Mouse (Mus musculus) G1E-ER4 (cell line): ENCODE results near the gene Ptpn18. TPM values are rescaled to one million over a fixed set of nuclear protein-coding genes. Genes with fewer than 3 reads are reported as not detected.

Experiments
- GATA1 ChIP-seq: IDR thresholded peaks from one replicate; pipeline ENCODE4 v1.8.0; 2012; ENCODE audit warnings: low read length, inconsistent platforms
- polyA plus RNA-seq: library from polyadenylated mRNA; stranded (reverse); fragments of >175 nt; gene quantifications from 2 replicates; pipeline ENCODE4 v1.2.3, GENCODE M21; 2012

The Ptpn18 gene
- polyA plus RNA-seq, 1 experiment, result 70.6 TPM

GRCm38 (mm10) chr1:34487383-34487782 lies 27.8 kb downstream of the Ptpn18 start:
- TF ChIP-seq GATA1, result no peak

- TF ChIP-seq GATA1, result peak; percentile 39
These were observed 30.4 kb downstream of the Ptpn18 start for GRCm38 (mm10) chr1:34489852-34490541.

- no peak for TF ChIP-seq GATA1
These were observed 31.9 kb downstream of the Ptpn18 start for GRCm38 (mm10) chr1:34491480-34491879.

GRCm38 (mm10) chr1:34502991-34503390 lies 43.4 kb downstream of the Ptpn18 start:
- no peak for TF ChIP-seq GATA1

- TF ChIP-seq GATA1, result no peak
These were observed 45.7 kb downstream of the Ptpn18 start for GRCm38 (mm10) chr1:34505307-34505706.

GRCm38 (mm10) chr1:34505970-34506551 lies 46.5 kb downstream of the Ptpn18 start:
- no peak for TF ChIP-seq GATA1

GRCm38 (mm10) chr1:34507986-34508385 lies 48.4 kb downstream of the Ptpn18 start:
- TF ChIP-seq GATA1, result no peak

GRCm38 (mm10) chr1:34510575-34510981 lies 51.0 kb downstream of the Ptpn18 start:
- TF ChIP-seq GATA1, result no peak

- TF ChIP-seq GATA1, result no peak
These were observed 51.5 kb downstream of the Ptpn18 start for GRCm38 (mm10) chr1:34511027-34511426.

GRCm38 (mm10) chr1:34513068-34513467 lies 53.5 kb downstream of the Ptpn18 start:
- no peak for TF ChIP-seq GATA1

GRCm38 (mm10) chr1:34516595-34516994 lies 57.0 kb downstream of the Ptpn18 start:
- no peak for TF ChIP-seq GATA1

- no peak for TF ChIP-seq GATA1
These were observed 58.7 kb downstream of the Ptpn18 start for GRCm38 (mm10) chr1:34518259-34518658.

- no peak for TF ChIP-seq GATA1
These were observed 62.8 kb downstream of the Ptpn18 start for GRCm38 (mm10) chr1:34522205-34522849.

GRCm38 (mm10) chr1:34522850-34523244 lies 63.3 kb downstream of the Ptpn18 start:
- TF ChIP-seq GATA1, result no peak

GRCm38 (mm10) chr1:34523647-34524046 lies 64.1 kb downstream of the Ptpn18 start:
- TF ChIP-seq GATA1, result no peak

Other genes starting within 250 kb of the Ptpn18 start
- gene Ccdc115, start 20.1 kb upstream of the Ptpn18 start, polyA plus RNA-seq, result 42.9 and 60.3 TPM in 2 replicates
- 53.1 and 81.7 TPM in 2 replicates for gene Imp4, start 19.9 kb upstream of the Ptpn18 start, polyA plus RNA-seq
- not detected in 2 replicates for gene Prss39, start 38.6 kb downstream of the Ptpn18 start, polyA plus RNA-seq
- gene Cfc1, start 75.9 kb downstream of the Ptpn18 start, polyA plus RNA-seq, result not detected in 2 replicates
- not detected in 2 replicates for gene Prss40, start 101.2 kb downstream of the Ptpn18 start, polyA plus RNA-seq
- not detected in 2 replicates for gene Amer3, start 119.9 kb downstream of the Ptpn18 start, polyA plus RNA-seq